Mouse (Mus musculus) small intestine, adult 10 weeks (tissue): ENCODE data around the gene Zfp639. TPM values are rescaled to one million over a fixed set of nuclear protein-coding genes. Genes with fewer than 3 reads are reported as not detected.

Source experiments
- polyA plus RNA-seq: library from polyadenylated mRNA; stranded (reverse); fragments of 350-450 nt; fragmentation: Illumina TruSeq; extraction: RNeasy Lipid Tissue Mini Kit (QIAGEN cat#74804); gene quantifications from one replicate; pipeline ENCODE4 v1.2.3, GENCODE M21; 2014; ENCODE audit warnings: low replicate concordance

Gene Zfp639
- 79.6 TPM for polyA plus RNA-seq

GRCm38 (mm10) chr3:32509496-32510374, at the start of gene Zfp639:
TSS of gene Zfp639 (plus strand) at chr3:32510259.

GRCm38 (mm10) chr3:32492097-32493090, 17.7 kb upstream of the Zfp639 start, which contains the start of gene Kcnmb3:
TSS of gene Kcnmb3 (minus strand) at chr3:32492231.

GRCm38 (mm10) chr3:32529303-32529898, 19.3 kb downstream of the Zfp639 start, which contains the start of gene Mfn1:
TSS of gene Mfn1 (plus strand) at chr3:32529465.

Other genes starting within 250 kb of the Zfp639 start
- 6.2 TPM for gene Zmat3, start 144.2 kb upstream of the Zfp639 start, polyA plus RNA-seq
- 64.6 TPM for gene Pik3ca, start 112.6 kb upstream of the Zfp639 start, polyA plus RNA-seq
- gene Kcnmb3, start 18.0 kb upstream of the Zfp639 start, polyA plus RNA-seq = not detected
- 200 TPM for gene Mfn1, start 19.2 kb downstream of the Zfp639 start, polyA plus RNA-seq
- gene Gnb4, start 106.3 kb downstream of the Zfp639 start, polyA plus RNA-seq = 11.5 TPM
- 41.7 TPM for gene Actl6a, start 196.0 kb downstream of the Zfp639 start, polyA plus RNA-seq
- 395 TPM for gene Ndufb5, start 226.7 kb downstream of the Zfp639 start, polyA plus RNA-seq
- 66.6 TPM for gene Mrpl47, start 227.3 kb downstream of the Zfp639 start, polyA plus RNA-seq